Mouse (Mus musculus): ENCODE data around the gene Irx3. TPM values are rescaled to one million over a fixed set of nuclear protein-coding genes. Genes with fewer than 3 reads are reported as not detected.

Gene Irx3
- total and polyA plus RNA-seq, 3 experiments, result 7.4 to 28.8 (median 14.6) TPM

DNA sequence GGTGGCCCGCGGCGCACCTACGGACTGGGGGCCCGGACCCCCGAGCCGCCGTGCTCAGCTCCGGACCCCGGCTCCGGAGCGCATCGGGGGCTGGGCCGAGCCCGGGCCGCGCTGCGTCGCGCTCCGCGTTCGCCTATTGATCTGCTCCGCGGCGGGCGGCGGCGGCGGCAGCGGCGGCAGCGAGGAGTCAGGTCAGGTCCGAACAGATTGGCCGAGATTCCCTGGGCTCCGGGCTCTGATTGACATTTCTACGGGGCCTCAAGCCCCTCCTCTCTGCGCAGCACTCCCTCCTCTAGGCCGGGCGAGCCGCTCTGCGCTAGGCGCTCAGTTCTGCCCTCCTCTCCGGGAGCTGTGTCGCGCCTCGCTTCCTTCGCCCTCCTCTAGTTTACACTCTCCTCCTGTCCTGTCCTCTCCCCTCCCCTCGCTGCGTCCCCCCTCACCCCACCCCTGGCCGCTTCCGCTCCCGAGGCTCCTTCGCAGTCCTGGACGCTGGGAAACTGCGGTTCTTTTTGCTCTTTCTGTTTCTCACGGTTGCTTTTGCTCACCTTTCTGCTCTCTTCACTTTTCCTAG is 541 bp downstream of the Irx3 start:
- peak; percentile 89 for DNase-seq

DNA sequence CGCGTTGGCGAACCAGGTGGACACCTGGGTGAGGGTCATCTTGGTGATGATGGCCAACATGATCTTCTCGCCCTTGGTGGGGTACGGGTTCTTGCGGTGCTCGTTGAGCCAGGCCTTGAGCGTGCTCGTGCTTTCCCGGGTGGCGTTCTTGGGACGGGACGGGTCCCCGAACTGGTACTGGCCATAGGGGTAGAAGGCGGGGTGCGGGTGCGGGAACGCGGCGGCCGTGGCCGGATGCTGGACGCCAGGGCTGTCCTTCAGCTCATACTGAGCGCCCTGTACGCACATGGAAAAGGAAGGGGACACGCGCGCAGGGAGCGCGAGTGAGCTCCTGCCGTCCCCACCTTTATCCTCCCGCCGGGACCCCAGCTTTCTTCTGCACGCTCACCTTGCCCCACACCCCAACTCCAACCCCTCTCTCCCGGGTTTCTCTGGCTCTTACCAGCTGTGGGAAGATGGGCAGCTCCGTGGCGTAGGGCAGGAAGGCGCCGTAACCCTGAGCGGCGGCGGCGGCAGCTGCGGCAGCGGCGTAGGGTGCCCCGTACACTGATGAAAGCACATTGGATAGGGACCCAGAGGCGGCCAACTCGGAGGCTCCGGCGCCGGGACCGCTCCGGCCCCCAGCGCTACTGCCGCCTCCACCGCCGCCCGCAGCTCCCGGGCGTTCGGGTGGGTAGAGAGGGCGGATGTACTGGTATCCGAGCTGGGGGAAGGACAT is 1.2 kb downstream of the Irx3 start:
- DNase-seq, result no peak

DNA sequence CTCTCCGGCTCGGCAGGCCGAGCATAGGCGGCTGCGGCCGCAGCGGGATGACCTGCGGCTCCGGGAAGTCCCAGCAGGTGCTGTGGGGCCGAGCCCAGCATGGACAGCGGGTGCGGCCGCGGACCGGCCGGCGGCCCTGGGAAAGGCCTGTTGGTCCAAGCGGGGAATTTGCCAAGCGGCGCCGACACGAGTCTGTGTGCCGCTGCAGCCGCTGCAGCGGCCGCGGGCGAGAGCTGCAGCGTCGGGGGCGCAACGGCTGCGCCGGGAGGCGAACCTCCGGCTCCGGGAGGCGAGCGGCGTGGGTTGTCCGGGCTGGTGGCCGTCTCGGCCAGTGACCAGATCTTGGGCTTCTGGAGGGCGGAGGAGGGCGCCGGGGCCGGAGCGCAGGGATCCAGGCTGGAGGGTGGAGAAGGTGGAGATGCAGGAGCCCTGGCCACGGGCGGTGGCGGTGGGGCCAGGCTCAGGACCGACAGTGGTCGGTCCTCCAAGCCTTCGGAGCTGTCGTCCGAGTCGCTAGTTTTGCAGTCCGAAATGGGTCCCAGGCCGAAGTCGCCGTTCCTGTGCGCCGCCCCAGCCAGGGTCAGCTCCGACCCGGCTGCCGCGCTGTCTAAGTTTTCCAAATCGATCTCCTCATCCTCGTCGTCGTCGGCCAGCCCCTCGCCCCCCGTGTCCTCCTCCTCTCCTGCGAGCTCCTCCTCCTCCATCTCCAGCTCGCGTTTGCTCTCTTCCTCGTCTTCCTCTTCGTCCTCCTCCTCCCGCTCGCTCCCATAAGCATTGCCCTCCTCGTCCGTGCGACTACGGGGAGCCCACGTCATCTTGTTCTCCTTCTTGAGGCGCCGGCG is 2.0 kb downstream of the Irx3 start:
- DNase-seq, result peak; percentile 30

DNA sequence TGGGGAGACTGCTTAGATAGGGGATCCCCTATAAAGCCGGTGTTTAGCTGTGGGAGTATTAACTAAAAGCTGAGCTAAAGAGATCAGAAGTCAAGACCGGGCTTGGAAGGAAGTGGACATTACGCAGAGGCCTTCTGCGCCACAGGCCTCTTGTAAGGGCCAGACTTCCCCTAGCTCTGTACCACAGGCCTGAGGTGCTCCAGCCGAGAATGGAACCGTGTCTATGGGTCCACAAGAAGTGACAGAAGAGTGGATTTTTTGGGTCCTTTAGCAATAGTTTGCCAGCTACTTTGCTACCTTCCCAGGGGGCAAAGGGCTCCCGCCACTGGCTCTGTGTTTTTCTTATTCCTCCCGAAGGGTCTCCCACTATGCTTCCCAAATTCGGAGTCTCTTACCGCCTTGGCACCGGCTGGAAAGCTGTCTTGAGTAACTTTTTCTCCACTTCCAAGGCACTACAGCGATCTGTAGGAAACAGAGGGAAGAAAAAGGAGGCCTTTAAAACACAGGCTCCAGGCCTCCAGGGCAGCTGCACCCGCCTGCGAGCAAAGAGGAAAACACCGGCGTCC is 2.8 kb downstream of the Irx3 start:
- DNase-seq, result no peak

DNA sequence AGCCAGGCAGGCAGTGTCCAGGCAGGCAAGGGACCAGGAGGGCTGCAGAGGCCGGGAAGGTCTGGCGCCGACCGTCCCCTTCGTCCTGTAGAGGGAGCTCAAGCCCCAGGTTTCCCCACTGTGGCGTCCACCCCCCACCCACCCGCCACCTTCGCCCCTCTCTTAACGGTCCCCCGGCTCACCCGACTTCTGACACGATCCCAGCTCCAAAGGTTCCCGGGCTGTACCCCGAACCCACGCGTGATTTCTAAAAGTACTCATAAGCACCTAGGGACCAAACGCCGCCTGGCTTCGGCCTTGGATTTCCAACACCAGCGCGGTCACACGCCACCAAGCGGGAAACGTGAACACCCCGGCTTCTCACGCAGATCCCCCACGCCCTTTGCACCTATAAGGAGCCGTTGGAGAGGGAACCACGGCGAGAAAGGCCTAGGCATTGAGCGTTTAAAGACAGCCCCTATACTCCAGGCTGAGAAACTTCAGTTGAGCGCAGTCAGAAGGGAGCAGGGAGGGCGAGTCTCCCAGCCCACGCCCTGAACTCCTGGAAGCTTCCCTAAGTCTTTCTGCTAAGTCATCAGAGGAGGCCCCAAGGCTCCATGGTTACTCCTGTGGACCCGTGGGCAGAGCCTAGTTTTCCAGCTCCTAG is 4.1 kb downstream of the Irx3 start:
- DNase-seq, result peak; percentile 77

DNA sequence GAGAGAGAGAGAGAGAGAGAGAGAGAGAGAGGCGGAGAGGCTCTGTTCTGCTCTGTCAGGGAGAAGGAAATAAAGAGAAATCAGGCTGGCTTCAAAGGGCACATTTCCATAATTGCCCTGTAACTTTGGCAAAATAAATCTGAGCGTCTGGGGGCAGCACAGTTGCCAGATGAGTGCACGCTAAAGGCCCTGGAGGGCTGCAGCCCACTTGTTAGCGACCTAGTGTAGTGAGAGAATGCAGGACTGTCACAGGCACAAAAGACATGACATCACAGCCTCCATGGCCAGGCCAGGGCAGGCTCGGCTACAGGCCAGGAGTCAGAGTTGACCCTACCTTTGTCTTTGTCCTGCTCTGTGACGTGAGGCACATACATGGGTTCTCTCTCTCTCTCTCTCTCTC is 8.0 kb downstream of the Irx3 start:
- DNase-seq, result no peak

DNA sequence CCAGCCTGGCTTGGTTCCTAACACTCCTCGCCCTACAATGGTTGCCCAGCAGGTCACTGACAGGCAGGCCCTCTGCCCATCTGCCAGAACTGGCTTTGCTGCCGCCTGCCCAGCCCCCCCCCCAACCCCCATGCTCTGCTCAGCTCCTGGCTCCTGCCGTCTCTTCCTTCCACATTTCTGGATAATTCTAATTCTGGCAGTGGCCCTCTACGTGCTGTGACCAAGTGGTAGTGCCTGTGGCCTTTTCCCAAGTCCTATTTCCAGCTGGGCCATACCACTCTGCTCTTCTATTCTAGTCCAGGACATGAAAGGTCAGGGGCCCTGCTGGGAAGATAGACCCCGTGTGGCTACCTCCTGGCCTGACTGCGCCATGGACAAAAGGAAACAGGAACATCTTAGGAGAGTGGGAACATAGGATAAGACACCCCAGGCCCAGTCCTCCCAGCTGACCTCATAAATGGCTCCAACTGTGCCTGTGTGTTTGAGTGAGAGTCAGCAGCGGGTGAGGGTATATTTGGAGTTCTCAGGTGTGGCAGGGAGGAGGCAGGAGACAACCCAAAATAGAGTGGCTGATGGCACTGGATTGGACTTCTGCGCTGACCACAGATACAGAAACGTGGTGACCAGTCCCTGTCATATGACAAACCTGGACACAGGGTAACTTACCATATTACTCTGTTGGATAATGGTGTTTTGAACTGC is 14.5 kb downstream of the Irx3 start:
- no peak for DNase-seq

DNA sequence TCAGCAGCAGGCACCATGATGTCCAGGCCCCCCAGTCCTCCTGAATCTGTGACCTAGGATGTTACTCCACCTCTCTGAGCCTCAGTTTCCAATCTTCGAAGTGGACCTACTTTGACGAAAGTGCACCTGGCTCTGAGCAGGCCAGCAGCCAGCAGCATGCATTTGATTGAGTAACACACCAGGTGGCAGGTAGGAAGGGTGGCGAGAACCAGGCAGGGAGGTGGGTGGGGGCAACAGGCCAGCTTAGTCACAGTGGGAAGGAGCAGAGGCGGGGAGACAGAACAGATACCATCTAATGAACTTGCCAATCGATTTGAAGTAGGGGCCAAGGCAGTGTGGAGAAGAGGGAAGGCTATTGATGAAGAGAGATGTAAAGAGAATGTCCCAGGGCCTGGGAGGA is 18.9 kb downstream of the Irx3 start:
- DNase-seq, result no peak

DNA sequence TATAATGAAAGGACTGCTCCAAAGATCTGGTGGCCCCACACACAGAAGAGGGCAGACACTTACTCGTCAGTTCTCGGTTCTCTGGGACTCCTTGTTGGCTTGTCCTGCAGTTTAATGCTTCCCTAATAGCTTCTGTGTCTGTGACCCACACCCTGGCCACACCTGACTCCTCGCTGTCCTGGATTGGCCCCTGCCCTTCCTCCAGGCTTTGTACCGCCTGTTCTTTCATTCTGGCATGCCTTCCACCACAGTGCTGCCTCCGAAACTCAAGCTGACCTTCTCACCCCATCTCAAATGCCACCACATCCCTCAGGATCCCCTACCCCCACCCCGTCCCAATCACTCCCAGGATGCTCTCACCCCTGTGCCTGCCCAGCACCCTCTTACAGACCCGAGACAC is 19.7 kb downstream of the Irx3 start:
- DNase-seq, result no peak

DNA sequence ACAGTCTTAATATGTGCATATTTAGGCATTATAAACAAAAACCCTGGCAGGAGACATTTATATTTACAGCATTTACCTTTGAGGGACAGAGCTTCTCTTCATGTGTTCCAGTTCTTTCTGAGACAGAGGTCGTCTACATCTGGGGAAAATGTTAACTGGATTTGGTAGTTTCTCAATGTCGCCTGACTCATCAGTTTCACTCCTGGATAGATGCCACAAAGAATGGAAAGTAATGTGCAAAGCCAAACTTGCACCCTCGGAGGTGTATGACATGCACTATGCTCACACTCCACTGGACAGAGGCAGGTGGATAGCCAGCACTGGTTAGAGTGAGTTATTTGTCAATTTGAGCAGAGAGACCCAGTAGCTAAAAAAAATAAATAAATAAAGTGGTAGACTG is 21.2 kb downstream of the Irx3 start:
- DNase-seq, result peak; percentile 72

DNA sequence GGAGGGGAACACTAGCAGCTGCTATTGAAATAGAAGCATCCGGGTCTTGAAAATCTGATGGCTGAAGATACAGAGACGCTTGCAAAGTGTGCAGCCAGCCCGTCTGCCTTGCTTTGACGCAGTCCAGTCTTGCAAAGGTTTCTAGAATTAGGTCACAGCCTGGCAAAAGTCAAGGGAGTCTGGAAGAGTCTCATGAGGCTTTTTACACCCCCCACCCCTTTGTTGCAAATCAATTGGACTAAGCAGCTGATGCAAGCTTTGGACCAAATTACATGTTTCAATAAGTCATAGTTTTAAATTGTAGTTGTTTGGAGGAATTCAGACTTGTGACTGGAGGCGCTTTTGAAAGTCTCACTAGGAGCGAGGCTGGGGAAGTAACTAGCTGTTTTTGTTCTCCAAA is 33.0 kb downstream of the Irx3 start:
- DNase-seq, result no peak

DNA sequence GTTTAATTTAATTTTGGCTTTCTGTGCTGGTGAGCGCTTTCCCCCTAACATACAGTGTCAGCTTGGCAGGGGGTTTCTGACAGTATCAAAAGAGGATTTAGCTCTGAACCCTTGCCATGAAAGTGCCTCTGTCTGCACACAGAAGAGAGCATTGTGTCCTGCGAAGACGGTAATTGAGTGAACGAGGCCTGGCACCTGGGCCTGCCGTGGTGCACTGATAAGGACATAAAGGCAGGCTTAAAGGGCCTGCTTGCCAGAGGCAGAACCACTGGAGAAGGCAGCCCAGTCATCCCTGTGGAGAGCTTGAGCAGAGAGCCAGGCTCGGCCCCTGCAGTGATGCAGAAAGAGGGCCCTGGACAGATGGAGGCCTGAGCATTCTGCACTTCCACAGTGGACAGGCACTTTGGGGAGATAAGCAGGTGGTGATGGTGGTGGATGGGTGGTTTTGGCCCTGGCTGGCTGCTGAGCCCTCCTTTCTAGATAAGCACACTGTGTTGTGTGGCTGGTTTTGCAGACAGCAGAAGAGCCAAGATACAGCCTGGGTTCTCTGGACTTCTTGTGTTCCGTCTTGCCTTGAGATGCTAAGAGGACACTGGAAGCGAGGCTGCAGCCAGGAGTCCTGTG is 36.3 kb downstream of the Irx3 start:
- DNase-seq, result peak; percentile 14

DNA sequence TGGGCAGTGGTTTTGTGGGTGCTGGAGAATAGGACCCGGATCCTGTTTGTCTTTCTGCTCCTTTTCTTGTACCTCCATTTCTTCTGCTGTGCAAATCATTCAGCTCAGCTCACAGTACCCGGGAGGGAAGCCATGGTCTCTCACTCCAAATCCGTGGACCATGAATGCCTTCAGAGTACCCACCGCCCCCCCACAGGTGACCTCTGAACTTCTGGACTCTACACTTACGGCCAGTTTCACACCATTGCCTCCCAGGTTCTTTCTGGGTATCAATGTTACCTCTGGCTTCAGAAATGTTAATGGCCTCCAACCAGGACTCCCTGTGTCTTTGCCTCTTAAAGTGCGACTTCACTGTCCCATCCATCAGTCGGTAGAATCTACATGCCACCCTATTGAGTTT is 46.3 kb downstream of the Irx3 start:
- DNase-seq, result no peak

DNA sequence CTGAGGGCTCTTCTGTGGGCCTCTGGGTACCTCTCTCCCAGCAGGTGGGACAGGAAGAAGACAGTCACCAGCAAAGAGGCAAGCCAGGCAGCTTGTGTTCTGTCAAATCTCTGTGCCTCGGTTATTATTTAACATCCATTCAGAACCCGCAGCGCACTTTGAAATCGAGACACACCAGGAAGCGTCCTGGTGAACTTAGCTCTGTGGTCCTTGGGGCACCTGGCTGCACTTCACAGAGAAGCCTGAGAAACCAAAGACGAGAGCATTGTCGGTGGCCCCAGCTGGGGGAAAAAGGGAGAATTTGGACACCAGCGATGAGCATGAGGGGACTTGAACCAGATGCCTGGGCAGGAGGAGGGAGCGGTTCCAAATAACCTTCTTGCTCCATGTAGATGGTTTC is 46.8 kb downstream of the Irx3 start:
- DNase-seq, result no peak

DNA sequence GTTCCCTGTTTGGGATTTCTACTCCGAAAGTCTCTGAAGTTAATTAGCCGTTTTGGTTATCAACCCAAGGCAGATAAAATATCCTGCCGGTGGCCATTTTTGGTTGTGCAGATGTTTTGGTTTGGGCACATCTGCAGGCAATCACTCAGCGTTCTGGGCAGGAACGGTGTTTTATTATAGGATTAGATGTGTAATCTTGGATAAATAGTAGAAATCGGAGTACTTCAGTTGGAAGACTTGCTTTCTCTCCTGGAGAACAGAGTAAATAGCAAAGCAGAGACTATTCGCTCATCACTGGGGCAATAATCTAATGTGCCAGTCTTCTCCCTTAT is 51.1 kb downstream of the Irx3 start:
- DNase-seq, result no peak

DNA sequence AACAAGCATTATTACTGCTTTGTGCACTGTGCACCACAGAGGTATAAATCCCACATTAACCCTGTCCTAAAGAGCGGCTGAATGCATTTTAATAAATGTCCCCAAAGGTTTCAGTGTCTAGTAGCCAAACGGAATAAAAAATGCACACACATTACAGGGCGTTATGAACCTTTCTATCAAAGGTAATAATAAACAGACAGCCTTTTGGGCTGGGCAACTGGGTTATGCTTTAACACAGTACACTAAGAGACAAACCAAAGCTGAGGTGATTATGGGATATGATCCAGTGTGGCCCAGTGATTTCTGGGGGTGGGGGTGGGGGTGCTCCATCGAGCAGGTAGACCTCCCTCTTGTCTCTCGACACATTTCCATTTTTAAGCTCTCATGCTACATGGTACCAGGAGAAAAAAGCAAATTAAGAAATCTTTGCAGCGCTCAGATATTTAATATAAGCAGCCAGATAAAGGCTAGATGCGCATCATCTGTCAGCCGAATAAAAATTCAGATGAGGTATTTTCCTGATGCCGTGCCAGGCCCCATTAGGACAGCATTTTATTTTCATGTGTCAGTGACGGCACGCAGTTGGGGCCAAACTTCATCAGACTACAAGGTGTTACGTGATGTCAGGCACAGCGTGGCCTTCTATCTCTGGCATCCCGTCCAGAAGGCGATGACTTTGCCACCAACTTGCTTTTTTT is 51.6 kb downstream of the Irx3 start:
- DNase-seq, result no peak

DNA sequence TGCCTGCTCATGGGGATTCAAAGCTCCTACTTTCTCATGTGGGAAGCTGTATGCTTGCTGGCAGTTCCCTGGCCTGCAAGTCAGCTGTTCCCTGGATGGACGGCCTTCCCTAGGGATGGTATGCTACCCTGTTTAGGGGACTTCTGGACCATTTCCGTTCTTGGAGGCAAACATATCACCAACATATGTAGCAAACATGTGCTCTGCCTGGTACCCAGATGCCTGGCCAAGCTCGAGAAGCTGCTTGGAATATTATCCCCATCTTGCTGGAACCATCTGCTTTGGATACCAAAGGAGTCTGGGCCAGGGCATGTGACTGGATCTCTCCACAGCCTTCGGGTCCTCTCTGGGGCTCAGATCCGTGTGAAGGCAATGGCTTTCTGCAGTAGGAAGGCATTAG is 52.5 kb downstream of the Irx3 start:
- no peak for DNase-seq

Data from adrenal gland, adult 2 months (tissue).